Mouse (Mus musculus) pancreas, adult 10 weeks (tissue): ENCODE data around the gene Rasa3. TPM values are rescaled to one million over a fixed set of nuclear protein-coding genes. Genes with fewer than 3 reads are reported as not detected.

Experiments
- polyA plus RNA-seq: library from polyadenylated mRNA; stranded (reverse); fragments of 350-450 nt; fragmentation: Illumina TruSeq; extraction: RNeasy Lipid Tissue Mini Kit (QIAGEN cat#74804); gene quantifications from one replicate; pipeline ENCODE4 v1.2.3, GENCODE M21; 2015; ENCODE audit warnings: low read depth, low replicate concordance; ENCODE audit not compliant: insufficient read depth

Gene Rasa3
- 6.0 TPM for polyA plus RNA-seq

GRCm38 (mm10) chr8:13677413-13677883 is at the start of gene Rasa3:
TSS of gene Rasa3 (minus strand) at chr8:13677603.

GRCm38 (mm10) chr8:13705668-13706067 is 28.3 kb upstream of the Rasa3 start, which contains the start of gene Cfap97d2:
TSS of gene Cfap97d2 (plus strand) at chr8:13705889.

GRCm38 (mm10) chr8:13562118-13562517 is 115.3 kb downstream of the Rasa3 start, which contains the start of gene 1700029H14Rik:
TSS of gene 1700029H14Rik (minus strand) at chr8:13562461.

Other genes with a start within 250 kb of the Rasa3 start
- 6.0 TPM for gene Tmem255b, start 242.4 kb downstream of the Rasa3 start, polyA plus RNA-seq
- 88.3 TPM for gene Gas6, start 183.1 kb downstream of the Rasa3 start, polyA plus RNA-seq
- gene 1700029H14Rik, start 115.1 kb downstream of the Rasa3 start, polyA plus RNA-seq: not detected
- not detected for gene Cfap97d2, start 28.3 kb upstream of the Rasa3 start, polyA plus RNA-seq
- 14.3 TPM for gene Cdc16, start 80.1 kb upstream of the Rasa3 start, polyA plus RNA-seq
- 6.4 TPM for gene Upf3a, start 108.0 kb upstream of the Rasa3 start, polyA plus RNA-seq
- not detected for gene AF366264, start 160.8 kb upstream of the Rasa3 start, polyA plus RNA-seq
- 2.3 TPM for gene Champ1, start 192.0 kb upstream of the Rasa3 start, polyA plus RNA-seq
- gene Coprs, start 212.7 kb upstream of the Rasa3 start, polyA plus RNA-seq: 6.0 TPM